Mouse (Mus musculus): ENCODE measurements around the gene C1qb. TPM values are rescaled to one million over a fixed set of nuclear protein-coding genes. Genes with fewer than 3 reads are reported as not detected.

C1qb gene
- polyA plus RNA-seq, 1 experiment from 2014 or later, result 28.9 TPM

DNA sequence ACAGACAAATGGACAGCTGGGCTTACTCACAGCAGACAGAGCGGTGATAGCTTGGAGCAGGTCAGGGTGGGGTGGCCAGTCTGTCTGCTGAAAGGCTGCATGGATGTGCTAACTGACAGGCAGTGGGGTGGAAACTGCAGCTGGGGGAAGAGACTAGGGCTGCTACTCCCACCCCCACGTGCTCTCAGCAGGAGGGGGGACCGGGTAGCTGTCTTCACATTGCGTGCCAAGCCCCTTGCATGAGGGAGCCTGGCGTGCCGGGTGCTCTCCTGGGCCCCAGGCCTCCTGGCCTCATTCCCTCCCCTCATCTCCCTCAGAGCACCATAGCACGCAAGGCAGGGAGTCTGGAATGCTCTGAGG, 31.2 kb upstream of the C1qb start:
- Histone ChIP-seq H3K4me2 (ENCODE audit: low read depth, low read length) (no peak overlapping the region), H3K4me3 (ENCODE audit: low read depth, low read length) (no peak overlapping the region), H3K4me1 (ENCODE audit: control insufficient read depth, insufficient read depth, low read length) (no peaks in the 10 kb centered on the region), H3K9me3 (replicated peaks; ENCODE audit: control insufficient read depth, low read length) (no peaks in the 10 kb centered on the region), H3K36me3 (replicated peaks; ENCODE audit: control insufficient read depth, insufficient read depth, low read depth, low read length) (no peaks in the 10 kb centered on the region), H3K9ac (replicated peaks; ENCODE audit: low read length) (no peak overlapping the region), H3K27me3 (ENCODE audit: control insufficient read depth, insufficient read depth, low read length) (no peaks in the 10 kb centered on the region), H3K27ac (replicated peaks; ENCODE audit: low read depth, low read length) (no peak overlapping the region)
- ATAC-seq (replicated peaks; ENCODE audit: insufficient number of reproducible peaks, low FRiP score, low TSS enrichment, low read depth) (no peak), DNase-seq (ENCODE audit: low spot score) (no peak)
- WGBS, result 48% methylated on average over 7 of the region's 7 CpGs

DNA sequence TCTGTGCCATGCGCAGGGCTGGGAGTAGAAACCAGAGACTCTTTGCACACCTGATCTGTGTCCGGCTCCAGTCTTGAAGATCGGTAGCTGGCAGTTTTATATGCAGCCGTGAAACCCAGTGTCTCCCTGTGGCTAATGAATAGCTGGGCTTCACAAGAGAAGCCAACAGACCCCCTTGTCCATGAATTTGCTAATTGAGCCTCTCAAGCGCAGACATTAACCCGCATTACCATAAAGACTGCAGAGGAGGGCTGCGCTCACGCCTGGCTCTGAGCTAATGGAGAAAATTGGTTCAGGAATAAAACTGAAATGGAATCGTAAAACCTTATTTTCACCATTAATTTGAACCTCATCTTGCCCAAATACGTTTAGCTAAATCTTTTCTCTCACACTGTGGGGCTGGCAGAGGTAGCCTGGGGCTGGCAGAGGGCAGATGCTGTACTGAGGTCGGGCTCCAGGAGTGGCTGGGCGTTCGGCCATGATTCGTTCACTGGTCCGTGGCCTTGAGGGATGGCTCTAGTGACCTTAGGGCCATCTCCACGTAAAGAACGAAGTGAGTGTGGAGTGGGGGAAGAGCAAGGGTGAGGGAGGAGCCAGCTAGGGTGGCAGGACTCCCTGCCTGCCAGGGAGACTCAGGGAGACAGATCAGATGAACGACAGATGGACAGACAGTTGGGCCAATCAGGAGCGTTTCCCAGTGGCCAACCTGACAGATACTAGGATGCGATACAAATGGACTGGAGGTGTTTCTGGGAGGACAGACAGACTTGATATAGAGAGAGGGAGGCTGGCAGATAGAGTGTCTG, 30.6 kb upstream of the C1qb start:
- ATAC-seq (replicated peaks; ENCODE audit: insufficient number of reproducible peaks, low FRiP score, low TSS enrichment, low read depth) (no peak), DNase-seq (ENCODE audit: low spot score) (no peak)
- Histone ChIP-seq H3K27ac (replicated peaks; ENCODE audit: low read depth, low read length) (no peak overlapping the region), H3K9ac (replicated peaks; ENCODE audit: low read length) (no peak overlapping the region), H3K4me3 (ENCODE audit: low read depth, low read length) (no peak overlapping the region), H3K4me2 (ENCODE audit: low read depth, low read length) (no peak overlapping the region), H3K9me3 (replicated peaks; ENCODE audit: control insufficient read depth, low read length) (no peaks in the 10 kb centered on the region), H3K4me1 (ENCODE audit: control insufficient read depth, insufficient read depth, low read length) (no peaks in the 10 kb centered on the region), H3K36me3 (replicated peaks; ENCODE audit: control insufficient read depth, insufficient read depth, low read depth, low read length) (no peaks in the 10 kb centered on the region), H3K27me3 (ENCODE audit: control insufficient read depth, insufficient read depth, low read length) (0 out of 2 replicates have a peak, but pooled peaks cover under 1% of the 10 kb centered on the region)
- 72% methylated on average over 20 of the region's 20 CpGs for WGBS

DNA sequence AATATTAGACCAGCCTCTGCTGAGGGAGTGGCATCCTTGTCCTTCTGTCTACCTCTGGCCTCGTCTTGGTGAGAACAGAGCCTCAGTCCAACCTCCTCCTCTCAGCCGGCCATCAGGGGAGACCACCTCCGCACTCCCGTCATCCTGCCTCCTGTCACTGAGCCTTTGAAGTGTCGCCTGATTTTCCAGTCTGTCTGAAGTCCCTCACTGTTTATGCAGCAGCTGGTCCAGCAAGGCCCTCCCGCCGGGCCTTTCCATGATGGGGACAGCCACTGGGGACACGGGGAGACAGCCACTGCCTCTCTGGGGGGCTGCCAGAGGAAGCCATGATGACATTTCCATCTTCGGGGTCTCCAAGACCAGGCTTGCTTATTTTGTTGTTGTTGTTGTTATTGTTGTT, 26.9 kb upstream of the C1qb start:
- Histone ChIP-seq H3K4me2 (ENCODE audit: low read depth, low read length) (no peak overlapping the region), H3K4me1 (ENCODE audit: control insufficient read depth, insufficient read depth, low read length) (no peaks in the 10 kb centered on the region), H3K27me3 (ENCODE audit: control insufficient read depth, insufficient read depth, low read length) (peaks cover 4% of the 10 kb centered on the region; the same call in 1 of the 2 replicates), H3K27ac (replicated peaks; ENCODE audit: low read depth, low read length) (no peak overlapping the region), H3K4me3 (ENCODE audit: low read depth, low read length) (no peak overlapping the region), H3K36me3 (replicated peaks; ENCODE audit: control insufficient read depth, insufficient read depth, low read depth, low read length) (no peaks in the 10 kb centered on the region), H3K9me3 (replicated peaks; ENCODE audit: control insufficient read depth, low read length) (no peaks in the 10 kb centered on the region), H3K9ac (replicated peaks; ENCODE audit: low read length) (no peak overlapping the region)
- DNase-seq (ENCODE audit: low spot score) (no peak), ATAC-seq (replicated peaks; ENCODE audit: insufficient number of reproducible peaks, low FRiP score, low TSS enrichment, low read depth) (no peak)
- 17% methylated on average over 9 of the region's 9 CpGs for WGBS

DNA sequence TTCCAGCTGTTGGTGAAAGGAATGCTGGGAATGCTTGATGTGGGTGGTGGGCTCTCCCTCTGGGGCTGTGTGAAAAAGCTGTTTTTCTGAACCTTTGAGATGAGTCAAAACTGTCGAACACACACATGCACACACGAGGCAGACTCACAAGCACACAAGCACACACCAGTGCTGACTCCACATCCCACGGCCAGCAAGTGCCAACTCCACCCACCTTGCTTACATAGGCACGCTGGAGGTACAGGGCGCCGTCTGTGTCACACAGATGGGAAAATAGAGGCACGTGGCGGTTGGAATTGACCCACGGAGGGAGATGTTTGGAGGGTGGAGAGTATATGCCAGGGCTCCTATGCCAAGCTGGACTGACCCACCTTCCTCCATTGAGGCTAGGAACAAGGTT, 25.8 kb upstream of the C1qb start:
- Histone ChIP-seq H3K4me3 (ENCODE audit: low read depth, low read length) (no peak overlapping the region), H3K9ac (replicated peaks; ENCODE audit: low read length) (no peak overlapping the region), H3K9me3 (replicated peaks; ENCODE audit: control insufficient read depth, low read length) (no peaks in the 10 kb centered on the region), H3K36me3 (replicated peaks; ENCODE audit: control insufficient read depth, insufficient read depth, low read depth, low read length) (no peaks in the 10 kb centered on the region), H3K4me2 (ENCODE audit: low read depth, low read length) (no peak overlapping the region), H3K4me1 (ENCODE audit: control insufficient read depth, insufficient read depth, low read length) (no peaks in the 10 kb centered on the region), H3K27me3 (ENCODE audit: control insufficient read depth, insufficient read depth, low read length) (peaks cover 4% of the 10 kb centered on the region; the same call in 1 of the 2 replicates), H3K27ac (replicated peaks; ENCODE audit: low read depth, low read length) (no peak overlapping the region)
- 35% methylated on average over 9 of the region's 9 CpGs for WGBS
- ATAC-seq (replicated peaks; ENCODE audit: insufficient number of reproducible peaks, low FRiP score, low TSS enrichment, low read depth) (no peak), DNase-seq (ENCODE audit: low spot score) (no peak)

DNA sequence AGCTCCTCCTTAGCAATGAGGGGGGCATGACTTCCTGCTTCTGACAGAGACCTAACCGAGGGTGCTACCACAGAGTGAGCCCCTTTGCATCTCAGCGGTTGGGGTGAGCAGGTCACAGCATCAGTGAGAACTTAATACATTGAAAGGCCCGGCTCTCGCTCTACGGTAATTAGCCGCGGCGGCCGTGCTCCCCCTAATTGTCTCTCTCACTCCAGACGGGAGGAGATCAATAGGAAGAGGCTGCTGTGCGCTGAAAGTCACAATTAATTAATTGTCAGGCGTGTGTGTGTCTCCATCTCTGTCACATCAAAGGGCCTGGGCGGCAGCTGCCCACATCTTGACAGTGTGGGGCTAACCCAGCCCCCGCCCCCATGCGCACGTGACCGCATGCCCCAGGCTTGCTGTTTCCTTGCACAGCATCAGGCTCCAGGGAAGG, 25.2 kb upstream of the C1qb start:
- Histone ChIP-seq H3K4me1 (ENCODE audit: control insufficient read depth, insufficient read depth, low read length) (no peaks in the 10 kb centered on the region), H3K27ac (replicated peaks; ENCODE audit: low read depth, low read length) (no peak overlapping the region), H3K9ac (replicated peaks; ENCODE audit: low read length) (no peak overlapping the region), H3K27me3 (ENCODE audit: control insufficient read depth, insufficient read depth, low read length) (peaks cover 8% of the 10 kb centered on the region), H3K36me3 (replicated peaks; ENCODE audit: control insufficient read depth, insufficient read depth, low read depth, low read length) (no peaks in the 10 kb centered on the region), H3K4me3 (ENCODE audit: low read depth, low read length) (no peak overlapping the region), H3K4me2 (ENCODE audit: low read depth, low read length) (no peak overlapping the region), H3K9me3 (replicated peaks; ENCODE audit: control insufficient read depth, low read length) (no peaks in the 10 kb centered on the region)
- 2% methylated on average over 17 of the region's 17 CpGs for WGBS
- DNase-seq (ENCODE audit: low spot score) (no peak), ATAC-seq (replicated peaks; ENCODE audit: insufficient number of reproducible peaks, low FRiP score, low TSS enrichment, low read depth) (no peak)

DNA sequence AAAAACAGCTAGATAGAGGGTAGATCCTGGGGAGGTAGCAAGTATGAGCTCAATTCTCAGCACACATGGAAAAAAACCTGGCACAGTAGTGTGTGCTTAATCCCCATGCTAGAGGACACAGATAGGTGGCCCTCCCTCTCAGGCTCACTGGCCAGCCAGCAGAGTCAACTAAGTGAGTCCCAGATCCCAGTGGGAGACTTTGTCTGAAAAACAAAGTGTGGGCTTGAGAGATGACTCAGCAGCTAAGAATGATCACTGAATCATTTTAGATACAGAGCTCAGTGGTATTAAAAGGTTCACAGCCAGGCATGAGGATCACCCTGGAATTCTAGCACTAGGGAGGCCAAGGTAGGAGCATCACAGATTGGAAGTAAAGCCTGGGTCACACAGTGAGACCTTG, 21.8 kb upstream of the C1qb start:
- H3K27me3 ChIP-seq (ENCODE audit: control insufficient read depth, insufficient read depth, low read length), result peaks cover 28% of the 10 kb centered on the region
- DNase-seq (ENCODE audit: low spot score) (no peak), ATAC-seq (replicated peaks; ENCODE audit: insufficient number of reproducible peaks, low FRiP score, low TSS enrichment, low read depth) (no peak)
- H3K9me3 ChIP-seq (replicated peaks; ENCODE audit: control insufficient read depth, low read length), result no peaks in the 10 kb centered on the region
- H3K4me1 ChIP-seq (ENCODE audit: control insufficient read depth, insufficient read depth, low read length), result no peaks in the 10 kb centered on the region
- H3K4me3 ChIP-seq (ENCODE audit: low read depth, low read length), result no peak overlapping the region
- no peaks in the 10 kb centered on the region for H3K36me3 ChIP-seq (replicated peaks; ENCODE audit: control insufficient read depth, insufficient read depth, low read depth, low read length)
- H3K4me2 ChIP-seq (ENCODE audit: low read depth, low read length), result no peak overlapping the region
- H3K9ac ChIP-seq (replicated peaks; ENCODE audit: low read length), result no peak overlapping the region
- H3K27ac ChIP-seq (replicated peaks; ENCODE audit: low read depth, low read length), result no peak overlapping the region

DNA sequence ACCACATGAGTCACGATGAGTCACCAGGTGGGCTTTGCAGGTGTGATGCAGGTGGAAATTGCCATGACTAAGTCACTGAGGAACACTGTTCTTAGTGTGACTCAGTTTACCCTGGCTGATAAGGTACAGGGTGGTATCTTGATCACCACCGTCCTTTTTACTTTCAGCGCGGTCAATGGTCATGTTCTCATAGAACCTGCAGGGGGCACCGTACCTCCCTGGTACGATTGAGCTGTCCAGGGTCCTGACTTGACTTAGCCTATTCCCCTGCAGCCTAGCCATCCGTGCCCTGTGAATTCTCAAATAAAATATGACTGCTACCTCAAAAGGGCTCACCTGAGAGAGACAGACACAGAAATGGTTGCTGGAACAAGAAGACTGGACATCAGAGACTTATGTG, 21.0 kb upstream of the C1qb start:
- Histone ChIP-seq H3K36me3 (replicated peaks; ENCODE audit: control insufficient read depth, insufficient read depth, low read depth, low read length) (no peaks in the 10 kb centered on the region), H3K27ac (replicated peaks; ENCODE audit: low read depth, low read length) (no peak overlapping the region), H3K4me1 (ENCODE audit: control insufficient read depth, insufficient read depth, low read length) (no peaks in the 10 kb centered on the region), H3K4me2 (ENCODE audit: low read depth, low read length) (no peak overlapping the region), H3K9me3 (replicated peaks; ENCODE audit: control insufficient read depth, low read length) (no peaks in the 10 kb centered on the region), H3K27me3 (ENCODE audit: control insufficient read depth, insufficient read depth, low read length) (peaks cover 28% of the 10 kb centered on the region), H3K9ac (replicated peaks; ENCODE audit: low read length) (no peak overlapping the region), H3K4me3 (ENCODE audit: low read depth, low read length) (no peak overlapping the region)
- WGBS, result 15% methylated on average over 7 of the region's 7 CpGs
- DNase-seq (ENCODE audit: low spot score) (peak; percentile 90), ATAC-seq (replicated peaks; ENCODE audit: insufficient number of reproducible peaks, low FRiP score, low TSS enrichment, low read depth) (no peak)

DNA sequence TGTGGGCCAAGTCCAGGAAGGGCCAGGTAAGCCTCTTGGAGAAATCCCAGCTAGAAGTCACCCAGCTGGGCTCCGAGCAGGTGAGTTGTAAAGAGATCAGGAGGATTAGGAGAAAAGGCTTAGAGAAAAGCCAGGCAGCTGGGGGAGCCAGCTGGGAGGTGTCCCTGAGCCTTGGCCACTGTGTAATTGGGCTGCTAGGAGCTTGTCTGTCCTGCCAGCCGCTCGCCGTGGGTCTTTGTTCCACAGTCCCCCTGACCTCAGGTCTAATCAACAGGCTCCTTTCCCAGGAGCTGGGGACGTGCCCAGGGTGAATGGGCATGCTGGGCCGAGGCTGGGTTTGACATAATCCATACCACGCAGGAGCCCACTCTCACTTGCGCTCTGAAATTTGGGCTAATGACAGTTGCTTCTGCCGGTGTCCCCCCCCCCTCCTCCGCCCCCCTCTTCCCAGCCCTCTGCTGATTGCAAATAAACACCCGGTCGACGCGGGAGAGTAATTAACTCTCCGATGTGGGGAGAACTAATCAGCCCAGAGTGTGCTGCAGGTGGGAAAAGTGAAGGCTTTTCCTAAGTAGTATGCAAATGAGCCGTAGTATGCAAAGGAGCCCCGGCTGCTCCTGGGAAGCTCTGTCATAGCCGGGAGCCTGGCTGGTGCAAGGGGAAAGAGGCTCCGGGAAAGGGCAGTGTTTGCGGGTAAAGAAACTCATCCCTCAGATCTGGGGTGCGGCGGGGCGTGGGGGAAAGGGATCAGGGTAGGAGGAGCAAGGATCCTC, 19.0 kb upstream of the C1qb start:
- H3K9me3 ChIP-seq (replicated peaks; ENCODE audit: control insufficient read depth, low read length), result no peaks in the 10 kb centered on the region
- no peak overlapping the region for H3K9ac ChIP-seq (replicated peaks; ENCODE audit: low read length)

More for the DNA sequence above, 19.0 kb upstream of the C1qb start:
- Histone ChIP-seq H3K4me3 (ENCODE audit: low read depth, low read length) (no peak overlapping the region), H3K4me1 (ENCODE audit: control insufficient read depth, insufficient read depth, low read length) (no peaks in the 10 kb centered on the region), H3K27ac (replicated peaks; ENCODE audit: low read depth, low read length) (no peak overlapping the region), H3K4me2 (ENCODE audit: low read depth, low read length) (no peak overlapping the region), H3K27me3 (ENCODE audit: control insufficient read depth, insufficient read depth, low read length) (peaks cover 25% of the 10 kb centered on the region), H3K36me3 (replicated peaks; ENCODE audit: control insufficient read depth, insufficient read depth, low read depth, low read length) (no peaks in the 10 kb centered on the region)
- WGBS, result under 1% methylated on average over 23 of the region's 23 CpGs
- DNase-seq (ENCODE audit: low spot score) (no peak), ATAC-seq (replicated peaks; ENCODE audit: insufficient number of reproducible peaks, low FRiP score, low TSS enrichment, low read depth) (no peak)
